Mouse (Mus musculus) liver (tissue): ENCODE data around the gene B4galnt1.

Source experiments
- DNase-seq: peaks from one replicate; pipeline ENCODE4 v3.0.0-alpha.2; 2020; ENCODE audit warnings: mixed read lengths

The B4galnt1 gene

GRCm38 (mm10) chr10:127211414-127211854, 46.4 kb downstream of the B4galnt1 start, which contains the start of gene Pip4k2c:
Gene Pip4k2c, minus strand, starts transcription at chr10:127211585.
- peak; percentile 97 for DNase-seq

- DNase-seq, result no peak
Observed at GRCm38 (mm10) chr10:127213272-127213671, 48.2 kb downstream of the B4galnt1 start.

- DNase-seq, result no peak
Observed at GRCm38 (mm10) chr10:127213704-127214421, 48.8 kb downstream of the B4galnt1 start.

- DNase-seq, result no peak
Observed at GRCm38 (mm10) chr10:127214422-127214803, 49.4 kb downstream of the B4galnt1 start.

GRCm38 (mm10) chr10:127216456-127216855, 51.4 kb downstream of the B4galnt1 start:
- DNase-seq, result no peak

- DNase-seq, result no peak
Observed at GRCm38 (mm10) chr10:127217177-127217576, 52.2 kb downstream of the B4galnt1 start.

- DNase-seq, result no peak
Observed at GRCm38 (mm10) chr10:127218339-127218738, 53.3 kb downstream of the B4galnt1 start.
